Mouse (Mus musculus): Measurements from ENCODE around the gene Lrp10.

Gene Lrp10

DNA sequence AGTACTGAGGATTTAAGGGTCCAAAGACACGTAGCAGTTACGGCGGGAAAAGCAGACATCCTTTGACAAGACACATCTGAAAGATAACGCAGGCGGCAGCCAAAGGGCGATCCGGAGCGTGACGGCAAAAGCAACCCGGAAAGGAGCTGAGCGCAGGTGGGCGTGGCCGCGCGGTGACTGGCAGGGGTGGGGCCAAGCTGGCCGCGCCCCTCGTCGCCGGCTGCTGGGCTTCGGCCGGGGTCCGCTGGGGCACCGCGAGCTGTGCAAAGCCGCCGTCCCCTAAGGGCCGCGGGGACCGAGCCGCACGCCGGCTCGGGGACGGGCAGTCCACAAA is at the start of gene Lrp10:
Lrp10 (plus strand) TSS at position 179 of the 334 bp plus-strand sequence.
- DNase-seq, result peak; percentile 80

DNA sequence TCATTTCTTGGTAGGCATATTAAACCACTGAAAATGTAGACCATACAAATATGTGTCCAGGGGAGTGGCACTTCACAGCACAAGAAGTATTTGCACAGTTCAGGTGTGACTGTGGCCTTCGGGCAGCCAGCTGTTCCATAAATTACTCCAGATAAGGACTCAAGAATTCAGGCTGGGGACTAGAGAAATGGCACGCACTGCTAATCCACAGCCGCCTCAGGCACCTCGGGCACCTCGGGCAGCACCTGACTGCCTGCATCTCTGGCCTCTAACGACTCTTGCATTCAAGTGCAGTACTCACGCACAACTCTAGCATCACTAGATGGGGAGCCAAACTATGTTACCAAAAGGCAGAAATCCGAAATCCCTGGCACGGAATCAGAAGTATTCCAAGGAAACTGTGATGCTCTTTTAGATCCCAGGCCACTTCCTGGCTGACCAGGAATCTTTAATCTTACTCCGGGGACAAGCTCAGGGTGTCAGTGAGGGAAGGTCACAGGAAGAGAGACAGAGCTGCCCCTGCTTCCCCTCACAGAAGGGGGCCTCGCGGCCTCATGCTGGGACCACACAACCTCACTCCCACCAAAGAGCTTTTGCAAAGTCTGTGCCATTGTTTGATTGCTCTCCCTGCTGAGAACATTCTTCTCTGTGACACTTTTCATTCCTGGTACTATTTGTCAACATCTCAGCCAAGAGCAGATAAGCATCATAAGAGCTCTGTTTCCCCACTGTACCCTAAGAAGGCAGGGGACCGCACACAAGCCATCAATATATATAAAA is 48.5 kb upstream of the Lrp10 start:
- DNase-seq, result no peak

DNA sequence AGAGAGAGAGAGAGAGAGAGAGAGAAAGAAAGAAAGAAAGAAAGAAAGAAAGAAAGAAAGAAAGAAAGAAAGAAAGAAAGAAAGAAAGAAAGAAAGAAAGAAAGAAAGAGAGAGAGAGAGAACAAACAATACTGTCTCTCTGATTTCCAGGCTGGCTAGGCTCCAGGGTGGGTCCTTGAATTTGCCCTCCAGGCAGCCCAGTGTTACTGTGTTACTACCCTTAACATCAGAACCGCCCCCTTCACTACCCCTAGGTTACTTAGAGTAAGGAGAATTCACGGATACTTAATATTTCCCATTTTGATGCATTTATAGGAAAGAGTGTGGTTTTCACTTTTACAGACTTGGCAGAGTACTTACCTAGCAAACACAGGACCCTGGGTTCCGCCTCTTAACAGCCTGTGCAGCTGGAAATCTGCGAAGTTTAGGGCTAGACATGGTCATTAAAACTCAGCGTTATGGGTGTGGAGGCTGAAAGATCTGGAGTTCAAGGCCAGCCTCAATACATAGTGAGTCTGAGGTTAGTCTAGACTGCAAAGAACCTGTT is 47.6 kb upstream of the Lrp10 start:
- DNase-seq, result no peak

DNA sequence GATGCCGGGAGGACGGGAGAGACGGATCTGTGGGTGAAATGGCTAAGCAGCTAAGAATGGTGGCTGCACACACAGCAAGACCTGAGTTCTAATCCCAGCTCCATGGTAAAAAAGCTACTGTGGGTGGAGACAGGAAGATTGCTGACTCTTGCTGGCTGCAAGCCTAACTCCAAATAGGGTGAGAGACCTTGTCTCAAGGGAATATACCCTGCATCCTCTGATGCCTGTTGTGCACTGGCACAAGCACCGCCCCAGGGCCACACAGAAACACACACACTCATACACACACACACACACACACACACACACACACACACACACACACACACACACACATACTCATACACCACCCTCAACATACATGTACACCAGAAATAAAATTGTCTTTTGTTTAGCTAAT is 47.1 kb upstream of the Lrp10 start:
- DNase-seq, result no peak

DNA sequence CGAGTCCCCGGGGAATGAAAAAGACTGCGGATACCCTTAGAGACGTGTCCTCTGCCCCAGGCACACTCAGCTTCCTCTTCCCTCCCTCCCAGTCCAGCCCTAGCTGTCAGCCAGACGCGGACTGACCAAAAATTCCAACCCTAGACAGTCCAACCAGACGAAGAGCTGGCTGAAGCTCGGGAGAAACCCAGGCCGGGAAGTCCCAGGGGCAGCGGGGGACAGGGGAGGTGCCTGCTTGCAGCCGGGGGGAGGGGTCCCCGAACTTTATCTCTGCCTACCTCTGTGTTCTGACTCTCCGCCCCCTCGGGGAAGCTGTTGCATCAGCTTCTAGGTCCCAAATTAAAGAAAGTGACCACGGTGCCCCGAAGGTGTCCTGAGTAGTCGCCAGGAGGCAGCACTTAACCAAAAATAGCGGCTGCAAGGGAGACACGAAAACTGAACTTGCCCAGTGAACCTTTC is 46.3 kb upstream of the Lrp10 start, which contains the start of gene Slc7a7:
Slc7a7 (minus strand) TSS at position 158 of the 459 bp plus-strand sequence.
- no peak for DNase-seq

- DNase-seq, result no peak
Measured at GRCm38 (mm10) chr14:54421014-54421413, 42.9 kb upstream of the Lrp10 start.

GRCm38 (mm10) chr14:54423406-54423805 is 40.5 kb upstream of the Lrp10 start:
- DNase-seq, result no peak

- DNase-seq, result no peak
Measured at GRCm38 (mm10) chr14:54424634-54425033, 39.3 kb upstream of the Lrp10 start.

GRCm38 (mm10) chr14:54425540-54425939 is 38.4 kb upstream of the Lrp10 start:
- no peak for DNase-seq

- DNase-seq, result no peak
Measured at GRCm38 (mm10) chr14:54426003-54426688, 37.8 kb upstream of the Lrp10 start.

- peak; percentile 88 for DNase-seq
Measured at GRCm38 (mm10) chr14:54426689-54427398, 37.1 kb upstream of the Lrp10 start, which contains the start of gene Mrpl52. TSS of gene Mrpl52 (plus strand) at chr14:54426909.

DNA sequence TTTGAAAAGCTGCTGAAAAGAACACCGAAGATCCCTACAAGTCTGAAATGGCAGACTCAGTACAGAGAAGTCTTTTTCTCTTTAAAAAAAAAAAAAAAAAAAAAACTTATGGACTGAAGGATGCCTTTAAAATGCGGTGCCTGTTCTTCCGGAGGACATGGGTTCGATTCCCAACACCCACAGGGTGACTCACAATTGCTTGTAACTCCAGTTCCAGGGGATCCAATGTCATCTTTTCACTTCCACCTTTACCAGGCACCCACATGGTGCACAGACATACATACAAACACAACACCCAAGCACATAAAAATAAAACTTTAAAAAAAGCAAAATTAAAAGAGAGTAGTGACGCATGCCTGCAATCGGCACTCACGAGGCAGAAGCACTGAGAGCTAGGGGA is 36.2 kb upstream of the Lrp10 start:
- DNase-seq, result no peak

DNA sequence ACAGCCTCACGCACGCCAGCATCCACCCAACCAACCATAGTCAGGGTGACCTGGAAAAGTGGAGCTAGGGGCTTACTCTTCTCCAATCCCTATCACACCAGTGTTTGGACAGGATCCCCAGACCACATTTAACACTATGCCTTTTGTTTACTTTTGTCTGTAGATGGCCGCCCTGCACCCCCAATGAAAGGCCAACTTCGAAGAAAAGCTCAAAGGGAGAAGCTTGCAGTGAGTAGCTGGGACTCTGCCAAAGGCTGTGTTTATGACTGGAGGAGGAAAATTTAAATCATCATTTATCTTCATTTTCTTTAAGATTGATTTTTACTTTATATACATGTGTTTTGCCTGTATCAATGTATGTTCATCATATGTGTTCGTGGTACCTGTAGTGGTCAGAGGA is 35.5 kb upstream of the Lrp10 start:
- no peak for DNase-seq

DNA sequence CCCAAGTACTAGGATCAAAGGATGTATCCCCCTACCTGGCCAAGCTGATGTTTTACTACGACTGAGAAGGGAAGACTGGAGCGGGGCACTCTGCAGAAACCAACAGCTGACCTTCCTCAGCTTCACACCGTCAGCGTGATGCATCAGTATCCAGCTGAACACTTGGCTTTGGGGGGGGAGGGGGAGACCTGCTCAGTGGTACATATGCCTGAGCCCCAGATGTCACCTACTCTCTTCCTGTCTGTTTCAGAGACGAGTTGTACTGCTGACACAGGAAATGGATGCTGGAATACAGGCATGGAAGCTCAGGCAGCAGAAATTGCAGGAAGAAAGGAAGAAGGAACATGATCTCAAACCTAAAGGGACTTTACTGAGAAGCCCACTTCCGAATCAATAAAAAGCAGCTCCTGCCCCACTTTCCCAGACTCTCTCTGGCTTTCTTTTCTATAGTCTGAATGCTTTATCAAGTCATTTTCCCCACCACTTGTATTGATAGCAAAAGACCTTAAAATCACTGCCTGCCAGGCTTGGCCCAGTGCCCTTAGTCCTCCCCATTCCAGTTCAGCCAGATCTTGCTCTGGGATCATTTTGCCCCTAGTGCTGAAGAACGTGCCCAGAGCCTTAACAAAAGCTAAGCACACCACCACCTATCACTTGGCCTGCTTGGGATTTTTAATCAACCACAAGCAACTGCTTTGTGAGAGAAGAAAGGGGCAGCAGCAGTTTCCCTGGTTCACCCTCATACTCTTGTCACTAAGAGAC is 34.4 kb upstream of the Lrp10 start:
- no peak for DNase-seq

GRCm38 (mm10) chr14:54430406-54431145 is 33.4 kb upstream of the Lrp10 start:
- DNase-seq, result no peak

- DNase-seq, result peak; percentile 52
Measured at GRCm38 (mm10) chr14:54431334-54432077, 32.4 kb upstream of the Lrp10 start, which contains the start of gene Mmp14. TSS of gene Mmp14 (plus strand) at chr14:54431612.

DNA sequence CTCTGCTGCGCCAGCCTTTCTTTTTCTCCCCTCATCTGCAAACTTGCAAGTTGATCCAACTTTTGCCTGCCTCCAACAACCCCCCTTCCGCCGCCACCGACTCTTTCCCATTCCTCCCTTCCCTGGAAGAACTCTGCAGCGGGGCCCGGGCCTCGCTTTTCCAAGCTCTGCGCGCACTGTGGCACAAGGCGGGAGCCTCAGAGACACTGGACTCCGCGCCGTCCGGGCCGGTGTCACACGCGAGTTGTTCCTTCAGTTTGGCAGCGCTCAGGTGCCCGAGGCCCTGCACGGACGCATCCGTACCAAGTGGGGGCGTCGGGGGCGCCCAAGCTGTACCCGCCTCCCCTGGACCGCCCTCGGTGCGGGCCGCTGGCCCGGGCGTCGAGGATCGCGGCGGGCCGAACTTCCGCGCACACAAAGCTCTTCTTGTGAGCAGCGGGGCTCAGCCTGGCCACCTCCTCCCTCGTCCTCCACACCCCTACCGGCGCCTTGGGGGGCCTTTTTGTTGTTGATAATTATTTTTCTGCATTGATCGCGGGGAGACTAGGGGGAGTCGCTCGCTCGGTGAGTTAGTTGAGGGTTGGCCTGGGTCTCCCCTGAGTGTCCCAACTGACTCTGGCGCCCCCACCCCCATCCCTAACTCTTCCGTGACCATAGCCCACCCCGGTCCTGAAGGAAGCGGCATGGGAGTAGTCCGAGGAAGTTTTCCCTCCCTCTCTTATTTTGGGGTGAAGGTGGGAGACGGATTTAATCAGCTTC is 31.7 kb upstream of the Lrp10 start:
- peak; percentile 22 for DNase-seq

GRCm38 (mm10) chr14:54432837-54433830 is 30.8 kb upstream of the Lrp10 start:
- peak; percentile 43 for DNase-seq
